Mouse (Mus musculus) common myeloid progenitor, adult 5-6 weeks (primary cell): ENCODE data around the gene Hmgcr. TPM values are rescaled to one million over a fixed set of nuclear protein-coding genes. Genes with fewer than 3 reads are reported as not detected.
A peak's percentile ranks its signal among the peaks of the same experiment; 100 is the strongest.
"Not testable (repeated sequence)": the region's sequence is repeated elsewhere in the genome, so short reads cannot be mapped to it uniquely, and the experiment has no call there.

ENCODE experiments used
- ATAC-seq: replicated peaks from 2 replicates; pipeline ENCODE4 v1.8.0; 2016; ENCODE audit warnings: low read depth, mild to moderate bottlenecking, moderate TSS enrichment, inconsistent platforms; ENCODE audit not compliant: poor library complexity, severe bottlenecking
- total RNA-seq: library from RNA; stranded (forward); fragments of 200-1000, 187-1606 nt; gene quantifications from 2 replicates; pipeline ENCODE4 v1.2.3, GENCODE M21; 2017

The Hmgcr gene
- total RNA-seq, 1 experiment from 2014 or later, result 47.4 TPM

DNA sequence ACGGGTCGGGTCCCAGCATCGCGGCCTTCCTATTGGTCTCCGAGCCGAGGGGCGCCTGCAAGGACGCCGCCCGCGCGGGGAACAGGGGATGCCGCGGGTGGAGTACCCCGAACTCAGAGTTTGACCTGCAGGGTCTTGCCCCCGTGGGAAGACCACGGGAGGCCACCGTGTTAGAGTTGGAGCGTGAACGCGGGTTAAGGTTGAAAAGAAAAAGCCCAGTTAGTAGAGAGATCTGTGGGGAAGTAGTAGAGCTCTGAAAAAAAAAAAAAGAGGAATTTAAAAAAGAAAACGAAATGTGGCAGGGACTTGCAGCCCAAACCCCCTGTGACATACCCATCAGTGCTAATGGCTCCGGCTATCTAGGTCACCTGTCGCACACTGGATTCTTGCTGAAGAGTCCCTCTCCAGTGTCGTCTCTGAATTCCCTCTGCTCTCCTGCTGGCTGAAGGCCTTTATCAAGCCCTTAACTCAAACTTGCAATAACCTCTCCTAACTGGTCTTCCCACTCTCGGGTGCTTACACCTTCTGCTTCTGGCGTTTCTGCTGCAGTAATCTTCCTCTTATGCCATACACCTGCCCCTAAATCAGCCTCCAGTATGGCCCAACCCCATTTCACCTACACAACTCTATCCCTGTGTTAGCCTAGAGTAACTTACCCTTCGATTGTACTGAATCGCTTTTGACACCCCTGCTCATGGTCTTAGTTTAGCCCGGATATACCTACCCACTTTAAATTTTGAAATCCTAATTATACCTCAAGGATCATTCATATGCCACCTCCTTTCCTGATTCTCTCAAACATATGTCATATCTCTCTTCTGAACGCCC lies 556 bp upstream of the Hmgcr start:
- ATAC-seq, result peak; percentile 20; the same call in 1 of the 2 replicates

DNA sequence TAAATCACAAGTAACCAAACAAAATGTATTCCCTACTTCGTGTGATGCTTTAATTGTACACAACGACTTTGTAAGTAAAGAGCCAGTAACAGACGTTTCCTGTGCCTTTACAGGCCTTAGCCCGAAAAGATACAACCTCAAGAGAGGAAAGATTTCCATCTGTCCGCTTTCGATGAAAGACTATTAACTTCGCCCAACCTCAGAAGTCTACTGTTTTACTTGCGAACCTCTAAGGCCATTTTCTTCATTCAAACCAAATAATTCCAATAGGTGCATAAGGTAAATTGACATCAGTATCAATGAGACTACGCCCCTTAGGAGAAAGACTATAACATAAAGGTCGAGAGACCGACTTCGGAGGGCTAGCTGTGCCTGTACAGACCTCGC lies 724 bp downstream of the Hmgcr start:
- ATAC-seq, result no peak

DNA sequence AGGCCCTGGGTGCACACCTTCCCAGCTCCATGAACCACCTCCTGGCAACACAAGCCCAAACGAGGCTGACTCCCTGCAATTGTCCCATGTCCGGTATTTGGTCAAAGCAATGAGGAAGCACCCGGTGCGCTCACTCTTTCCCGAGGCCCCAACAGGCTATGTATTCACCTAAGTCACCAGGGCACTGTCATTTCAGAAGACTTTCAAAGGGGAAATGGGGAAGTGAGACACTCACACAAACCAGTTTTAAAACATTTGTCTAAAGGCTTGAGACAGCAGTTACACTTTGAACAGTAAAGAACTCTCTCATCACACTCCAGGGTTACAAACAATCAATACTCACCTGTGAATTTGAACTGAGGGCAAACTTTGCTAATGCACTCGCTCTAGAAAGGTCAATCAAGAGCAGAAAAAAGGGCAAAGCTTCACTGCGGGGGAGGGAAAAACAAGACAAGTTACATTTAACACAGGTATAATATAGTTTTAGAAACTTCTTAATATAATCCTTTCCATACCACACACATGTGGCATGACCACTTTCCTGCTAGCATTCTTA lies 6.2 kb downstream of the Hmgcr start:
- peak; percentile 47; the same call in 1 of the 2 replicates for ATAC-seq

DNA sequence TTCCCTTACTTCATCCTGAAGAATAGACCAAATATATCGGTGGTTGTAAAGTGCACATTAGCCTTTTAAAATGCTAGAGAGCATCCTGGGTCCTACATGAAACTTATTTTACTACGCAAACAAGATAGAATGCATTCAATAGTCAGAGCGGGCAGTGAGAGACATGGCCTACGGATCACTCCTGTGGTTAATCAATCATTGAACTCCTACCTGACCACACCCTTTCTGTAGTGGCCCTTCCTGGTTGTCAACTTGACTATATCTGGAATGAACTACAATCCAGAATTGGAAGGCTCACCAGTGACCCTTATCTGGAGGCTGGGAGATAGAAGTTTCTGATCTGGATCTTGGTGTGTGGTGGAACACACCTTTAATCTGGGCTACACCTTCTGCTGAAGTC lies 7.6 kb downstream of the Hmgcr start:
- ATAC-seq, result not testable (repeated sequence)

DNA sequence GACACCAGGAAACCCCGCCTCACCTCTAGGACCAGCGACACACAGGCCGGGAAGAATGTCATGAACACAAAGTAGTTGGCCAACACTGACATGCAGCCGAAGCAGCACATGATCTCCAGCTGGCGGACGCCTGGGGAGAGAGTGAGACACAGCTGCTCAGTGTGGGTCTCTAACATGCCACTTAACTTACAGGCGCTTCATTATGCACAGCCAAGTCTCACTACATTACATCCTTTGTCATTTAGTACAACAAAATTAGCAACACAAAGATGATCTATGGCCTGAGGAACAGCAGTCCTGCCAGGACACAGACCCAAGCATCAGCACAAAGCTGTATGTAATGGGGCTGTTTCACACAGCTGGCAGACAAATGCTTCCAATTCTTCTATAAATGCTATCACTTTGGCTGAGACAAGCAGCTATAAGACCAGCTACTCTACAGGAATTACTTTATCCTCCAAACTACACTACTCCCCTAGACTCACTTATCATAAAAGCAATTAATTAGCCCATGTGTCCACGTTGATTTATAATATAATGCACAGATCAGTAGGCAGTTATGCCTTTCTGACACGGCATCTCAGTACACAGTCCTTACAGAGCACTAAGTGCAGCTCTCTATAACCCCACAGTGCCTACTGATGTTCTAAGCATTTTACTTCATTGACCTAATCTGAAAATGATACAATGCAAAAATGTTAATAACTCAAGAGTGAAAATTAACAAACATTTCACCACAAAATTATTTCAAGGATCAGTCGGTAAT lies 10.5 kb downstream of the Hmgcr start:
- ATAC-seq, result no peak

DNA sequence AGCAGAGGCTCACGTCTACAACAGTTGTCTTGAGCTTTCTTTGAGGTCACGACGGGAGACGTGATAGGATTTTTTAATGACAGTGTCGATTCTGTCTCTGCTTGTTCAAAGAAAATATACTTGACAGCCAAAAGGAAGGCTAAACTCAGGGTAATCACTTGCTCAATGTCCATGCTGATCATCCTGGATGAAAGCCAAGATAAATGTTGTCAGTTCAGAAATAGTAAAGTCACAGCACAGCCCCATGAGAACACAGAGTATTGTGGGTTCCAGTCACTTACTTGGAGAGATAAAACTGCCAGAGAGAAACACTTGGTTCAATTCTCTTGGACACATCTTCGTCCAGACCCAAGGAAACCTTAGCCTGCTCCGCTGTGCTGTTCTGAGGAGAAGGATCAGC lies 11.8 kb downstream of the Hmgcr start:
- no peak for ATAC-seq

DNA sequence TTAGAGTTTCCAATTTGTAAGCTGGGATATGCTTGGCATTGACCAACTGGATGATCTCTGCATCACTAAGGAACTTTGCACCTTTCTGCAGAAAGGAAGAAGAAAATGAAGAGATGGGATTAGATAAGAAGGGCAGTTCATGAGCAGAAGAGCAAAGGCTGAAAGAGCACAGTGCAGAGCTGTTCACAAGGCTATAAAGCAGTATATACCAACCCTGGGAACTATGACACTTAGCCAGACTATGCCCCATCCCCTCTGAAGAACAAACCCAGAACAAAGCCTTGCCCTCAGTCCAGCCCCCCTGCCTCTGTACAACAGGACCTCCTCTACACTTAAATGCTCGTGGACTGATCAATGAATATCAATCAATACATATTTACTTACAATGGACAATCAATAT lies 14.1 kb downstream of the Hmgcr start:
- ATAC-seq, result no peak

DNA sequence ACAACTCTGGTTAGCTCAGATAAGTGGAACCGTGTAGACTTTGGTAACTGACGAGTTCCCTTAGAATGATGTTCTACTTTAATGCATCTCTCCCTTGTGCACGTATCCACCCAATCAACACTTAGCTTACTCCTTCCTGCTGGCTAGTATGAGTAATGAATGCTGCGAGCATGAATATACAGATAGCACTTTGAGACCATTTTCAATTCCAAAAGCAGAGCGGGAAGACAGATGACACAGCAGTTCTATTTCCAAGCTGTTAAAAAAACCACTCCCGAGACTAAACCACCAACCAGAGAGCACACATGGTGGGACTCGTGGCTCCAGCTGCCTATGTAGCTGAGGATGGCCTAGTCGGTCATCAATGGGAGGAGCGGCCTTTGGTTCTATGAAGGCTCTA lies 17.7 kb downstream of the Hmgcr start:
- no peak for ATAC-seq

DNA sequence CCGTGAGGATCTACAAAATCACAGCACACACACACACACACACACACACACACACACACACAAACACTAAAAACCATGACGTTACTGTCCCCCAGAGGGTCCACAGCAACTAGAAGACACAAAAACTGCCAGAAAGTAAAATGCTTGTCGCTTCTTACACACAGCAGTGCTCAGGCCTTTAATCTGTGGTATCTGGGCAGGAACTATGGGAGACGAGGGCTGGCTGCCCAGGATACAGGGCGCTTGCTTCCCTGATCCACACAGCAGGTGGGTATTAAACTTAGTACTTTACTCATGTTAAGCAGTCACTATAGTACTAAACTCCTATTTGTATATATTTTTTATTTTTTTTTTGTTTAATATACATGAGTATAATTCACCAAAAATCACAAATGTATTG lies 24.9 kb downstream of the Hmgcr start:
- no peak for ATAC-seq

DNA sequence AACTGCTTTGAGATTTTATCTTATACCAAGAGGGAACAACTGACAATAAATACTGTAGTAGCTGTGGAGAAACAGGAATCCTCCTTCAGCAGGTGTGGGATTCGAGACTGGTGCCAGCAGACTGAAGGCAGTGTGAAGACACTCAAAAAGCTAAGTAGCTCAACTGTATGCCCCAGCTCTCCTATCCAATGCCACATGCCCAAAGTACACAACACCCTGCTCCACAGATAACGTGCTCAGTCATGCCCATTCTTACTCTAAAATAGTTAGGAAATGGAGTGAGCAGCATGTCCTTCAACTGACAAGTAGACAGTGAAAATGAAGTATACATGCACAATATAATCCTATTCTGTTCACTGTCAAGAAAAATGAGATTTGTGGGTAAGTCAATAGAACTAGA lies 26.6 kb downstream of the Hmgcr start:
- ATAC-seq, result no peak

DNA sequence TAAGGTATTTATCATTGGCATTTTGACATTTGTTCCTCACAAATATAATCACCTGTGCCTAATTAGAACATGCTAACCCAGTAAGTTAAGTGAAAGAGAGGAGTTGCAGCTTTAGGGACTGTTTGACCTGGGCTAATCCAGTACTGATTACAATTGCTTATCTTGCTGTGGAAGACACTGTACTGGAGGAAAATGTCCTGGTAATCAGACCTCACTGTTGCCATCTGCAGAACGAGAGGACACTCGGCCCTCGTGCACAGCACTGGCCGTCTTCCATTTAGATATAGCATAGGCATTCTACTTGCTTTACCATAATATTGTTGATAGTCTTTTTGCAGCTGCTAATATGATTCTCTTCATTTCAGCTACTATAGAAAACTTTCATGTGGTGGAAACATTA lies 40.3 kb downstream of the Hmgcr start:
- no peak for ATAC-seq

DNA sequence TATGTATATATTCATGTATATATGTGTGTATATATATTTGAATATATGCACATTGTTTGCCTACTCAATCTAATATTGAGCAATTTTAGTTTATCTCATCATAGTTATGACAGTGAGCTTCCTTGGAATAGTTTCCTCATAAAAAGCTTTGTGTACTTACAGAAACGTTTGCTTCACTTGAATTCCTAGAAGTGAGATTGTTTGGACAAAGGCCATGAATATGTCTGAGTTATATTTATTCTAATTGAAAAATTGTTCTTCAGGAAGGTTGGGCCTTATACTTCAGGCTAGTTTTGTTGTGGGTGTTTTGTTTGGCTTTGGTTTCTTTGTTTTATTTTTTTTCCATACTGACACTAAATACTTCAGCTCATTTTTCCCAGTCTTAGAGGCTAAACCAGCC lies 49.8 kb downstream of the Hmgcr start:
- ATAC-seq, result no peak

DNA sequence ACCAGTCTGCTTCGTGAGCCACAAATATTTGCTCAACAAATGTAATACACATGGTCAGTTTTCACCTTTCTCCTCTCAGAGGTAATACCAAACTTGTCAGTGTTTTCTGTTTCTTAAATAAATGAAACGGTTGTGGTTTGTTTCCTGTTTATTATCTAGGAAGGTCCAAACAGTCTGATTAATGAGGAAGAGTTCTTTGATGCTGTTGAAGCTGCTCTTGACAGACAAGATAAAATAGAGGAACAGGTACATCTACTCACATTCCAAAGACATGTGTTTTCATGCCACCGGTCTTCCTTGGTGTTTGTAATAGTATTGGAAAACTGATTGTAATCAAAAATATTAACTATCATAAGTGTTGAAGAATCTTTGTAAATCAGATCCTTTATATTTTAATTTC lies 56.1 kb downstream of the Hmgcr start:
- ATAC-seq, result no peak

DNA sequence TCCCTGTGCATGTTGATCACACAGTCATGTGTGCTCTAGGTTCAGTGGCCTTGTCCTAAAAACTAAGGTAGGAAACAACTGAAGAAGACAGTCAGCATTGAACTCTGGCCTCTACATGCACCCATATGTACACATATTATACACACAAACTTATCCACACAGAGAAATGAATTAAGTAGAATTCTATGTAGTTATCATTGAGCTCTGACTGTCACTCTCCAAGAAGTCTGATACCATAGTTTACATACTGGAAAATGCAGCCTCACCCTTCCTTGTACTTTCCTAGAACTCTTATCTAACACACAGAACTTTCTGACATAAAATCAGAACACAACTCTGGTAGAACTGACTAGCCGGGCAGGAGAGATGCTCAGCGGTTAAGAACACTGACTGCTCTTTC lies 66.5 kb downstream of the Hmgcr start:
- ATAC-seq, result no peak

DNA sequence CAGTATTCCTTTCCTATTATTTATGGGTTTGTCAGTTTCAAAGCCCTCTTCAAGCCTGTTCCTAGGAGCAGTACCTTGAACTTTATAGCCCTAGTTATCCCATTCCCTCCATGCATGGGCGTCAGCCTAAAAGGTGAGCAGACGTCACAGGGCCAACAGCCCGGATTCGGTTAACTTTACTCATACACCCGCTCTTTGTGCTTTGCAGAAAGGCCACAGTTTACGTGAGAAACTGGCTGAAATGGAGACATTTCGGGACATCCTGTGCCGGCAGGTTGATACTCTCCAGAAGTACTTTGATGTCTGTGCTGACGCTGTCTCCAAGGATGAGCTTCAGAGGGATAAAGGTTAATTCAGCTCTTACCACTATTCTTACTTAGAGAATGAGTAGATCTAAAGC lies 71.6 kb downstream of the Hmgcr start:
- ATAC-seq, result no peak

Other genes starting within 250 kb of the Hmgcr start
- gene Ankdd1b, start 199.7 kb downstream of the Hmgcr start, total RNA-seq, result not detected in 2 replicates
- gene Gm17622, start 180.2 kb downstream of the Hmgcr start, total RNA-seq, result not detected in 2 replicates
- gene Polk, start 128.4 kb downstream of the Hmgcr start, total RNA-seq, result 13.9 and 16.3 TPM in 2 replicates
- gene Col4a3bp, start 128.3 kb downstream of the Hmgcr start, total RNA-seq, result 47.7 and 60.5 TPM in 2 replicates
- not detected in 2 replicates for gene Ankrd31, start 77.3 kb upstream of the Hmgcr start, total RNA-seq